Mouse (Mus musculus) bone marrow macrophage, adult 2 months (primary cell): ENCODE measurements around the gene Chrm3.

Experiments used
- CTCF ChIP-seq: IDR thresholded peaks from 2 replicates; pipeline ENCODE4 v1.5.1; 2012; ENCODE audit warnings: low read depth, mild to moderate bottlenecking, low read length, moderate library complexity
- POLR2A ChIP-seq: IDR thresholded peaks from 2 replicates; pipeline ENCODE4 v1.6.1; 2012; ENCODE audit warnings: mild to moderate bottlenecking, low read depth, low read length, borderline replicate concordance

DNA sequence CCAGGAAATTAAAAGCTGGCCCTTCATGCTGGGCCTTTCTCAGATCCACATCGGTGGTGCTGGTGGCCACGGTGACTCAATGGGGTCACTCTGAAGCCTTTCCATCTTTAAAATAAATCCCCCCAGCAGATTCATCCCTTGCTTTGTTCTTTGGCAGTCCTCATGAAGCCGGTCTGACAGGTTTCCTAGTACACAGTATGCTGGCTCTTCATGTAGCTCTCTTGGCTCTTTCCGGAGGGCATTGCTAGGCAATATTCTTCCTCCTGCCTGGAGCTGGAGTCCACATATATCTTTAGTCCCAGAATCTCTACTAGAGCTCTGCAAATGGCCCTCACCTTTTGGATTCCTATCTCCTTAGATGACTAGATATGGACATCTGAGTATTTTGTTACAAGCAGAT, 269.9 kb downstream of the Chrm3 start:
- no peak for TF ChIP-seq CTCF
- no peak for TF ChIP-seq POLR2A
